Mouse (Mus musculus) natural killer cell, adult 2 months (primary cell): ENCODE results near the gene Nom1.

Experiments used
- DNase-seq, 2 experiments: peaks; one replicate each; pipeline ENCODE4 v3.0.0; 2022; ENCODE audit warnings: low spot score in 2 of 2

The Nom1 gene

DNA sequence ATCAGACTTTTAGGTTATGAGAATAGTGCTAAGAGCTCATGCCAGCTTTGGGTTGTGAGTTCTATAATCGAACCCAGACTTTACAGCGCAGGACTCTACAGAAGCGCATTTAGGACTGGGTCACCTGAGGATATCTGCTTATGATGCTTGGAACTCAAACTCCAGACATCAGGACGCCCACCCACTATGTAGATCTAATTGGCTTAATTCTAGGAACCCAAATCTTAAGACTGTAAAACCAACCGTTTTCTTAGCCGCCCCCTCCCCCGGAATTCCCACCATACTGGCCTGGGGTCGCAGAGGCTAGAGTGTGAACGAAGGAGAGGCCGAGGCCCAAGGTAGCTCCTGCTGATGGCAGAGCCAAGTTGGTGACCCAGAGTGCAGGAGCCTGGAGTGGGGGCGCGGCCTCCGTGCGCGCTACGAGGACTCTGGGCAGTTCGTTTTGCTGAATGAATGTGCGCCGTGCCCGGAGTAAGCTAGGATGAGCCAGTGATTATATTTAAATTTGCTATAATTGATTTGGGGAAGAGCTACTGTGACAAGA is 36.5 kb downstream of the Nom1 start:
- DNase-seq, result no peak

- no peak for DNase-seq
These were observed 36.9 kb downstream of the Nom1 start for GRCm38 (mm10) chr5:29471396-29471795.

DNA sequence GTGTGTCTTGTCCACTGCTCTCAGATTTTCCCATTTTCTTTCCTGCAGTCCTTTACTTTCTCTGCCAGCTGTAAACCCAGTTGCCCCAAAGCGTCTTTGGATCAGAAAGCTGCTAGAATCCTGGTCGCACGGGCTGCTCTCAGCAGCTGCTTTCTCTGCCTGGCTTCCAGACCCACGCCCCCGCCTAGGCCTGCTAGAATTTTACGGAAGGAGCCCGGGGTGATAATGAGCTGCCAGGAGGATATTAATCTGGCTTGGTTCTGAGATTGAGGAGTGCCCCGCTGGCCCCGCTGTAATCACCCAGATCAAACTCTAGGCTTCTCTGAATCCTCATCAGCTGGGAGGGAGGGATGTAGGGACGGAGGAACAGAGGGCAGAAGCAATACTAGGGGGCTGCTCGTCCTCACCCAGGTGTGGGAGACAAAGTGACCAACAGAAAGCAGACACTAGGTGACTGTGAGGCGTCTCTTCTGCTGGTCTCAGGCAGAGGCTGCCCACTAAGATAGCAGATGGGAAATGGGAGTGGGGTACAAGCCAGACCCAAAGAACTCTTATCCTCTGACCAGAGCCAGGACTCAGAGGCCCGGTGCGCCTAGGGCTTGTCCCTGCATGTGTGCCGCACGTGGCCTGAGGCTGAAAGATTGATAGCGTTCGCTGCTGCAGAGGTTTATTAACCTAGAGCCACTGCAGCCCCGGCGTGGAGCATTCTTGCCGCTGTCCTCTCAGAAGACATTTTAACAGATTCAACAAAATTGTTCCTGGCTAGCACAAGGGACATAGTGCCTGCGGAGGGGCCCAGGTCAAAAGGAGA is 37.6 kb downstream of the Nom1 start:
- DNase-seq, result no peak

GRCm38 (mm10) chr5:29473551-29474245 is 39.2 kb downstream of the Nom1 start:
- DNase-seq, result no peak

GRCm38 (mm10) chr5:29474246-29474960 is 39.9 kb downstream of the Nom1 start:
- no peak for DNase-seq

DNA sequence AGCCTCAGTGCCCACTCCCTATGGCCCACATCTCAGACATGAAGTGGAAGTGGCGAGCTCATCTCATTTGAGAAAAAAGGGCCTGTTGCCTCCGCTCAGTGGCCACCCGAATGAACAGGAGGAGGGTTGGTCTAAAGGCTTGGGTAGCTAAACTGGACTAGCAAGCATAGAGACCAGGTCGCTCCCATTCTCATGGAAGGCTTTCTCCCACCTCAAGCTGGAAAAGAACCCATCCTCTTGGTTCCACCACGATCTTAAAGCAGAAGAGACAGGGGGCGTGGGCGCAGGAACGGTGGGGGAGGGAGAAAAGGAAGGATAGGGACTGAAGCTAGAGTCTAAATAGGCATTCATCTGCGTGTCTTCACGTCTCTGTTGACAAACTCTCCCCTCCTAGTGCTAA is 40.6 kb downstream of the Nom1 start:
- no peak for DNase-seq

DNA sequence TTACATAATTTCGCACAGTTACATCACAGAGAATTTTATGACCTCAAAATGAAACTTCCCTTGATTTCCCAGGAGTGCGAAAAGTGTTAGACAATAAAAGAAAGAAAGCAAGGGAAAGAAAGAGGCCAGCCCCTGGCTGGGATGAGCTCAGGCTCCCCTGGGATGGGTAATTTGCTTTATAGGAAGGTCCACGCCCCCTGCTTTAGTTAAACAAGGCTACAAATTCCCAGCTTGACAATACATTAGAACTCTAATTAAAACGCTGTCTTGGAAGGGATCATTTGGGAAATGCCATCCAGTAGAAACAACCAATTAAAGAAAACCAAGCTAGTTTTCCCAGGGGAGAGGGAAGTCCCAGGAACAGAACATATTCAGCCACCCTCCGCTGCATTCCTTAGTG is 41.1 kb downstream of the Nom1 start:
- no peak for DNase-seq

- no peak for DNase-seq
These were observed 41.6 kb downstream of the Nom1 start for GRCm38 (mm10) chr5:29476021-29476420.

DNA sequence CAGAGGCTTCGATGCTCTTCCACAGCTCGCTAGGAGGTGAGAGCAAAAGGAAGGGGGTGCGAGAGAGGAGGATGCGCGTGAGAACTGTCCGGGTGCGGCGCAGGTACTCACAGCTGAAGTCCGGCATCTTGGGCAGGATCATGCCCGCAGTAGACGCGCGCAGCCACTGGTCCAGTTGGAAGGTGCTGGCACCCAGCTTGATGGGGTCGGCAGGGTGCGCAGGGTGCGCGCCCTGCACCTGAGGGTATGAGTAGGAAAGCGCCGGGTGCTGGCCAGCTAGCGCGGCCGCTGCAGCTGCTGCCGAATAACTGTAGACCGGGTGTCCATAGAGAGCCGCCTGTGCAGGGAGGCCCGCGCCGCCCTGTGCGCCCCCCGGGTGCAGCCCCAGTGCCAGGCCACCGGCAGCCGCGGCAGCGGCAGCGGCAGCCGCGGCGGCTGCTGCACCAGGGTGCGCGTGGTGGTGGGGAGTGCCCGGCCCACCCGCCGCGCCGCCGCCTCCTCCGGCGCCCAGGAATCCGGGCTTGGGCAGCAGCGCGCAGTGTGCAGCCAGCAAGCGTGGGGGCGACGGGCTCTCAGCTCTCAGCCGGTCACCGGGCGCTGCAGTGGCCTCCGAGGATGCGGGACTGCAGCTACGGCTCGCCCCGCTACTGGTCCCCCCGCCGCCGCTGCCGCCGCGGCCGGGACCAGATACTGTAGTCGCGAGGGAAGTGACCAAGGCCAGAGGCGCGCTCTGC is 43.2 kb downstream of the Nom1 start:
- no peak for DNase-seq

DNA sequence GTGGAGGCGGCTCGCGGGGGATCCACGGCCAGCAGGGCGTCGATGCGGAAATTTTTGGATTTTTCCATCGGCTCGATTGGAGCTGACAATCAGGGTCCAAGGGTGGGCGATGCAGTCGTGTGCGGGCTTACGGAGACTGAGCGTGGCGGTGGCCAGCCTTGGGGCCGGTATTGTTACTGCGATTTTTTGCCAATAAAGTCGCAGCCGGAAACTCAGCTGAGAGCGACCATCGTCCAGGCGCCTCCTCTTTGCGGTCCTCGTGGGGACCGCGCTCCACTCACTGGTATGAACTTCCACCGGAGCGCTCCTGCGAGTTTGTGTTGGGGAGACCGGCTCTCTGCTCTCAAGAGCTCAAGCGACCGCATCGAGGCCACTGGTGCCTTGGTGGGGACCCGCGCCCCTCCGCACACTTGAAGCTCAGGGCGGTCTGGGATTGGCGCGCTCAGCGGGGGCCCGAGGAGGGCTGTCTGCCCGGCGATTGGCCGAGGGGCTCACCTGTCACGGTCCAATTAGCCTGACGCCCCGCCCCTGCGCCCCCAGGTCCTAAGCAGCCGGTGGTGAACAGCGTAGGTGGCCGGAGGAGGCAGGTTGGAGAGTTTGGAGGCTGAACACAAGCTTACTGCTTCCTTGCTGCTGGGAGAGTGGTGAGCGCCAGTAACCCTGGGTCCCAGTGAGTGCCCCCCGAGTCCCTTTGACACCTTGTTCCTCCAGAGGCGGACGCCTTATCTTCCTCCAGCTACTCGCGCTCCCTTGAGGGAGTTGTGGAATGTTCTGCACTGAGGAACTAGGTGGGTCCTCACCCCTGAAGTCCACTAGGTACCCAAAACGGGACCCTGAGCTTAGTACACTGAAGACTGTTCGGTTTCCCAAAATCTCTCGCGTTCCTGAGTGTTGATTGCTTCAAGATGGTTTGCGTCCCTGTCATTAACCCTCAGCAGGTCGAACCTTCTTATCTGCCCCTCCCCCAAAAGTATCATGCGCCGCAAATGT is 44.0 kb downstream of the Nom1 start, which contains the start of gene Mnx1:
Mnx1 (minus strand) TSS at position 263 of the 990 bp plus-strand sequence.
- no peak for DNase-seq

DNA sequence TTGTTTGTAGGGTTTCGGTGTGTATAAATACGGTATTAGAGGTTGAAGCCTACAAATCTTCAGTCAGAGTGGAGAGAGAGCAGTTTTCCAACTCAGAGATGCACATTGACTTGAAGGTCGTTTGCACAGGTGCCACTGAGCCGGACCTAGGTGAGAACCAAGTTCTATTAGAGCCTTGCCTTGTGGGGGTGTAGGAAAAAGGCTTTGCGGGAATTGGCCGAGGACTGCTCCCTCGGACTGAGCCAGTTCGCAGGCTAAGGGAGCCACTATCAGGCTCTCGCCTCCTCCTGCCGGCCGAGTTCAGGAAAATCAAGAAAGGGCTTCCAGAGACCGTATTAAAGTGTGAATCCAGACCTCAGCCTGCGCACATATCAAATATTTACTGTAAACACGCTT is 44.7 kb downstream of the Nom1 start:
- DNase-seq, result no peak

- DNase-seq, result no peak
These were observed 49.3 kb downstream of the Nom1 start for GRCm38 (mm10) chr5:29483801-29484200.

DNA sequence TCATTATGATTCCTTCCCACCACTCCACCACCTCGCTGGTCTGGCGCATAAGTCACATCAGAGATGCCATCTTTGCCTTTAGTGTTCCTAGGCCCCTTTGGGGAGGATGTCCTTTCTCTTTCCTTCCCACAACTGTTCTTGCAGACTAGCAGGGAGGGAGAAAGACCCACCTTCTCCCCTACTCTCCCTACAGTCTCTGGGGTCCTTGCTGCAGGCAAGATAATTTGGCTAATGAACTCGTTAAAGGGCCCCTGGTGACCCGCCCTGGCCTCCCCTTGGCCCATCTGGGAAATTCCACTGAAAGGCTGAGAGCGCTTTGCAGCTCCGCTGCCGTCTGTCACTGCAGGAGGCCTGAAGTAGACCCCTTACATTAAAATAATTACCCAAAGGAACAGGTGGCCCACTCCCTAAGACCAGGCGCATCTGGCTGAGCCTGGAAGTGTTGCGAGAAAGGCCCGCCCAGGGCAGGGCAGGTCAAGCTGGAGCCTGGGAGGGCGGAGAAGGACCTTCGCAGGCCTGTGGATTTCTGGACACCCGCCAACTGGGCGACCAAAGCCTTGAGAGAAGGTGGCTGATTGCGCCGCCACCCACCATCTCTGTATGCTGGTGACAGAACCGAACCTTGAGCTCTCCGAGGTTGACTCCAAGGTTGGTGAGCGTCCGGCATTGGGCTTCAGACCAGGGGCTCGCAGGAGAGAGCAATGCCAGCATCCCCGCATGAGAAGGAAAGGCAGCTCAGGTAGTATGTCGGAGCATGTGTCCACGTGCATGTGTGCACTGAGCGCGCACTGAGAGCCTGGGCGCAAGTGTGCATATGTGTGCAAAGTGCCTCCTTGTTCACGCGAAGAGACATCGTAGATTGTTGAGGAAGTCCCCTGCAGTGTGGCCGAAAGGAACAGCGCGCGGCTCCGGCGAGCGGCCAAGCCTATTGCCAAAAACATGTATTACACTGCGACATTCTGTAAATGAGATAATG is 50.8 kb downstream of the Nom1 start:
- no peak for DNase-seq

GRCm38 (mm10) chr5:29485941-29486320 is 51.5 kb downstream of the Nom1 start:
- no peak for DNase-seq

GRCm38 (mm10) chr5:29487321-29487720 is 52.9 kb downstream of the Nom1 start:
- no peak for DNase-seq

DNA sequence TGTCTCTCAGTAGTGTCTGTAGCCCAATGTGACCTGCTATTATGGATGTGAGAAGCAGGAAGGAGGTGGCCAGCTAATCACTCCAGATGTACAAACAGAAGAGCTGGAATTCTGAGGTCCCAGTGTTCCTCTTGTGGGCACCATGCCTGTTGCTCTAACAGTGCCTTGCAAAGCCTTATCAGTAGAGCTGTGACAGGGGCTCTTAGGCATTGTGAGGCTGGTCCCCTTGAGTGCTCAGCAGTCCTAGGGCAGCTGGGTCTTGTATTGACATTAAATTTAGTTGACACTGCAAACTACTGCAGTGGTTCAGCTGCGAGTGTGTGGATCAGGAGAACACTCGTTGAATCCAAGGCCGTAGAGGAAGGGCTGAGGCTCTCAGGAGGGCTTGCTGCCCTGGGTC is 72.5 kb downstream of the Nom1 start:
- no peak for DNase-seq
